Mouse (Mus musculus): ENCODE data around the gene Sf3b4.
"Not testable (repeated sequence)": the region's sequence is repeated elsewhere in the genome, so short reads cannot be mapped to it uniquely, and the experiment has no call there.

Sf3b4 gene

DNA sequence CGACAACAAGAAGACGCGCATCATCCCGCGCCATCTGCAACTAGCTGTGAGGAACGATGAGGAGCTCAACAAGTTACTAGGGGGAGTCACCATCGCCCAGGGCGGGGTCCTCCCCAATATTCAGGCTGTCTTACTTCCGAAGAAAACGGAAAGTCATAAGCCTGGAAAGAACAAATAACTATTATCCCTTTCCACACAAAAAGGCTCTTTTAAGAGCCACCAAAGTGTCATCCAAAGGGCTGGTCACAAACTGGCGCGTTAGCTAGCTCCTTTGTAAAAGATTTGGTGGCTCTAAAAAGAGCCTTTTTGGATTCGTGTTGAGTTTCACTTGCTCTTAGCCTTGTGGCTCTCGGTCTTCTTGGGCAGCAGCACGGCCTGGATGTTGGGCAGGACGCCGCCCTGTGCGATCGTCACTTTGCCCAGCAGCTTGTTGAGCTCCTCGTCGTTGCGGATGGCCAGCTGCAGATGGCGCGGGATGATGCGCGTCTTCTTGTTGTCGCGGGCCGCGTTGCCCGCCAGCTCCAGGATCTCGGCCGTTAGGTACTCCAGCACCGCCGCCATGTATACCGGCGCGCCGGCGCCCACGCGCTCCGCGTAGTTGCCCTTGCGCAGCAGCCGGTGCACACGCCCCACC lies 48.1 kb downstream of the Sf3b4 start:
- DNase-seq (ENCODE audit: low spot score in 2 of 2): not testable (repeated sequence)

DNA sequence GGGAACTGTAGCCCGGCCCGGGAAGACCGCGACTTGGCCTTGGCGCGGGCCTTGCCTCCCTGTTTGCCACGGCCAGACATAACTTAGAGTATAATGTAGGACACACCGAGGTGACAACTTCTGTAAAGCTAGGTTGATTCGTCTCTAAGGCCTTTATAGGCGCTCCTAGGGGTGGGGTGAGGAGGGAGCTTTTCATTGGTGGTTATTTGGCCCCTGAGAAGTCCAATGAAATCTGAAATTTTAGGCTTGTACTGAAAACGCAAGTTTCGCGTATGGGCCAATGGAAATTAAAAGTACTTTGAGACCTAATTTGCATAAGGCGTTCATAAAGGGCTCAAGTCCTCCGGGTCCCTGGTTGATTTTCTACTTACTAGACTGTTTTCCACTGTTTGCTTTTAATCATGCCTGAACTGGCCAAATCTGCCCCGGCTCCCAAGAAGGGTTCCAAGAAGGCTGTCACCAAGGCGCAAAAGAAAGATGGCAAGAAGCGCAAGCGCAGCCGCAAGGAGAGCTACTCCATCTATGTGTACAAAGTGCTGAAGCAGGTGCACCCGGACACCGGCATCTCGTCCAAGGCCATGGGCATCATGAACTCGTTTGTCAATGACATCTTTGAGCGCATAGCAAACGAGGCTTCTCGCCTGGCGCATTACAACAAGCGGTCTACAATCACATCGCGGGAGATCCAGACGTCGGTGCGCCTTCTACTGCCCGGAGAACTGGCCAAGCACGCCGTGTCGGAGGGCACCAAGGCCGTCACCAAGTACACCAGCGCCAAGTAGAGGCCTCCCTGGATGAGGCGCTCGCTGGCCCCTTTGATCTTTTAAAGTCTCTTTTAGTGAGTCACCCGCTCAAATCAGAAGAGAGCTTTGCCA lies 48.9 kb downstream of the Sf3b4 start, which contains the start of the genes Hist2h2ac and Hist2h2be:
Gene Hist2h2ac, minus strand, starts transcription at position 116 of the 875 bp plus-strand sequence.
Gene Hist2h2be, plus strand, starts transcription at position 355 of the 875 bp plus-strand sequence.
- DNase-seq (ENCODE audit: low spot score in 2 of 2): peak; percentile 93 to 96

DNA sequence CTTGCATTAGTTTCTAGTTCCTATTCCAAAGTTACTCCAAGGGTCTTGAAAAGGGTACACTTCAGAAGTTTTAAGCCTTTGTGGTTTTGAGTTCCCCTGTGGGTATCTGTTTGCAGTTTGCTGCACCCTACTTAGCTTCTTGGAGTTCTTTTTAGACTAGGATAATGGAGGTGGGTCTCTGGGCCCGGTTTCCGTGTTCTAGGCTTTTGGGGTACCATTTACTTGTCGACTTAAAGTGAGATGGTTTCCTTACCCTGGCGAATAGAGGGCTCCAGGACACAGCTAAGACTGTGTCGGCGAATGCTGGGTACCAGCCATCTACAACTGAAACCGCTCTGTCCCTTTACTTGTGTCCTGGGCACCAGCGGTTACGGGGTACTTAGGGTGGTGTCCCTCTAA lies 49.5 kb downstream of the Sf3b4 start:
- peak in 1 of 2 experiments; percentile 30 for DNase-seq (ENCODE audit: low spot score in 2 of 2)

DNA sequence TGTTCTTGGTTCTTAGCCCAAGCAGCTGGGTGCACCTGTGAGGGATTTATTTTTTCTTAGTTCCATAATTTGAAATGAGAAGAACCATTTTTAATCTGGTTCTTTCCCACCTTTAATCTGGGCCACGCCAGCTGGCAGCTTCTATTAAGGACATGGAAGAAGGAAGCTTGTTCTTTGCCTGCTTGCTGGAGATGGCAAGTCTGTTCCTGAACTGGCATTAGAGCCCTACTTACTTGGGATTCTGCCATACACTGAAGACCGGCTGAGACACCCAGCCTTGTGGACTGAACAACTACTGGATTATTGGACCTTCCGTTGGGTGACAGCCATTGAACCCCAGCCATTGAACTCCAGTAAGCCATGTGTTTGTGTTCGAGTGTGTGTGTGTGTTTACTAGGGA lies 50.6 kb downstream of the Sf3b4 start:
- DNase-seq (ENCODE audit: low spot score in 2 of 2): no peak

DNA sequence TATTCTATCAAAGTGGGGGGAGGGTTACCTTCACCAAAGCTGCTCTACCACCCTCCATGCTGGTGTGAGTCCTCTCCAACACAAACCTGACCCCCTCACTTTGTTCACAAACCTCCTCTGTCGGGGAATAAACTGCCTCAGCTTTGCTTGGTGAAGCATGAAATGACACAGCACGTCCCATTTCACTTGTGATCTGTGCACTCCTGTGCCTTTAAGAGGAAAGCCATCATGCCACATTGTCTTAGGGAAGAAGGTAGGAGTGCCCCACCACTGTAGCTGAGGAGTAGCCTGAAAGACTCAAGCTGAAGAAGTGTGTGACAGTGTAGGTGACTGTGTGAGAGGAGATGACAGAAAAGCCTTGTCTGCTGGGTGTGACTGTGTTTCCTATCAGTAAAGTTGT lies 53.3 kb downstream of the Sf3b4 start:
- no peak for DNase-seq (ENCODE audit: low spot score in 2 of 2)

All from spleen, postnatal 36 days (tissue).